Mouse (Mus musculus) frontal cortex, adult (tissue): ENCODE measurements around the gene Ndufab1.

Experiments
- ATAC-seq: cut with Nextera tagmentation; 2 replicates; pipeline ENCODE4 v1.9.2; 2017; ENCODE audit warnings: mild to moderate bottlenecking, moderate library complexity, mixed read lengths; ENCODE audit not compliant: low TSS enrichment

Ndufab1 gene

GRCm38 (mm10) chr7:122101747-122102244 is at the start of gene Ndufab1:
Gene Ndufab1 (minus strand): TSS chr7:122101886.
- ATAC-seq: peak; percentile 98

GRCm38 (mm10) chr7:122140991-122141390 is 39.3 kb upstream of the Ndufab1 start:
- no peak for ATAC-seq

GRCm38 (mm10) chr7:122138190-122138589 is 36.5 kb upstream of the Ndufab1 start:
- no peak for ATAC-seq

GRCm38 (mm10) chr7:122137071-122137470 is 35.4 kb upstream of the Ndufab1 start:
- ATAC-seq: no peak

GRCm38 (mm10) chr7:122135070-122135469 is 33.4 kb upstream of the Ndufab1 start:
- ATAC-seq: no peak

- no peak; the same call in 1 of the 2 replicates for ATAC-seq
These were observed 31.6 kb upstream of the Ndufab1 start for GRCm38 (mm10) chr7:122133338-122133625.

GRCm38 (mm10) chr7:122132497-122133337 is 31.0 kb upstream of the Ndufab1 start, which contains the start of the genes Palb2 and Dctn5:
Gene Palb2 (minus strand): TSS chr7:122132985.
Gene Dctn5 (plus strand): TSS chr7:122133041.
- ATAC-seq: peak; percentile 99

- no peak for ATAC-seq
These were observed 30.1 kb upstream of the Ndufab1 start for GRCm38 (mm10) chr7:122131834-122132233.

- ATAC-seq: no peak
These were observed 25.3 kb upstream of the Ndufab1 start for GRCm38 (mm10) chr7:122126946-122127345.

- ATAC-seq: no peak
These were observed 23.9 kb upstream of the Ndufab1 start for GRCm38 (mm10) chr7:122125636-122126035.

GRCm38 (mm10) chr7:122123518-122123917 is 21.8 kb upstream of the Ndufab1 start:
- ATAC-seq: no peak

GRCm38 (mm10) chr7:122108206-122108605 is 6.5 kb upstream of the Ndufab1 start:
- ATAC-seq: no peak

GRCm38 (mm10) chr7:122101014-122101746 is 506 bp downstream of the Ndufab1 start:
- peak; percentile 32; the same call in 1 of the 2 replicates for ATAC-seq

- ATAC-seq: peak; percentile 69
These were observed 2.5 kb downstream of the Ndufab1 start for GRCm38 (mm10) chr7:122099222-122099621.

GRCm38 (mm10) chr7:122098009-122098408 is 3.7 kb downstream of the Ndufab1 start:
- ATAC-seq: no peak

GRCm38 (mm10) chr7:122094564-122095330 is 6.9 kb downstream of the Ndufab1 start:
- no peak for ATAC-seq

GRCm38 (mm10) chr7:122087195-122087982 is 14.3 kb downstream of the Ndufab1 start:
- ATAC-seq: no peak

- no peak for ATAC-seq
These were observed 20.6 kb downstream of the Ndufab1 start for GRCm38 (mm10) chr7:122081071-122081470.

- peak; percentile 27; the same call in 1 of the 2 replicates for ATAC-seq
These were observed 21.7 kb downstream of the Ndufab1 start for GRCm38 (mm10) chr7:122079798-122080554.

- no peak for ATAC-seq
These were observed 27.3 kb downstream of the Ndufab1 start for GRCm38 (mm10) chr7:122074374-122074773.
